Mouse (Mus musculus): ENCODE results near the gene Rfng. TPM values are rescaled to one million over a fixed set of nuclear protein-coding genes. Genes with fewer than 3 reads are reported as not detected.

Gene Rfng
- total RNA-seq, 2 experiments from 2014 or later, result 9.5 to 47.2 TPM

DNA sequence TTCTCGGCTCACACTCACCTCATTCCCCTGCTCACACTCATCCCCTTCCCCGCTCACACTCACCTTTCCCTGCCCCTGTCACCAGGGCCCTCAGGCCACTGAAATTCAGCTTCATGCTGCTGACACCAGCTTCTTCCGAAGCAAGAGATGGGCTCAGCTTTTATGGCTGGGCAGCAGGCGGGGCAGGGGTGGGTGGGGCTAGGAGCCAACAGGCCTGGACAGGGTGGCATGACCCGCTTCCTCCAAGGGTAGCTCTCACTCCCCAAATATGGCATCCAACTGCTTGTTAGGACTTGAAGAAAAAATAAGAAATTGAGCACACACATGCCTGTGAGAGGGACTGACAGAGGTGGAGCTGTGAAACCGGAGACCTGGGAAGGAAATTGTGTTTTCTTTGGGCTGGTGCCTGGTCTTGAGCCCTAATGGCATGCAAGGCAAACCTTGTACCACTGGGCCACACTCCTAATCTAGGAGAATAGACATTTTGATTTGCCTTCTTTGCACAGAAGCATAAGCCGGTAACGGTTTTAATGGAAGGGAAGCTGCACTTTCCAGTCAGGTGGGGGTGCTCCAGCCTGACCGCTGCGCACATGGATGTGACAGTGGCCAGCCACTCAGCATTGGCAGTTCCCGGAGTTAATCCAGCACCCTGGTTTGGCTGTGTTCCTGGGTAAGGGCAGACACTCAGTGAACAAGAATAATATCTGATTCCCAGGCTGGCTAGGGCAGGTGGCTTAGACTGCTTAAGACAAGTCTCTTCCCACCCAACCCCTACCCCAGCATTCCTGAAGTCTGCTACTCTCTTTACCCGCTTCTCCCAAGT is 51.9 kb downstream of the Rfng start, which contains the start of gene Cbr2:
Gene Cbr2, minus strand, starts transcription at position 257 of the 823 bp plus-strand sequence.
- no peak for ATAC-seq (replicated peaks; ENCODE audit: low FRiP score, low TSS enrichment, poor library complexity, severe bottlenecking)

DNA sequence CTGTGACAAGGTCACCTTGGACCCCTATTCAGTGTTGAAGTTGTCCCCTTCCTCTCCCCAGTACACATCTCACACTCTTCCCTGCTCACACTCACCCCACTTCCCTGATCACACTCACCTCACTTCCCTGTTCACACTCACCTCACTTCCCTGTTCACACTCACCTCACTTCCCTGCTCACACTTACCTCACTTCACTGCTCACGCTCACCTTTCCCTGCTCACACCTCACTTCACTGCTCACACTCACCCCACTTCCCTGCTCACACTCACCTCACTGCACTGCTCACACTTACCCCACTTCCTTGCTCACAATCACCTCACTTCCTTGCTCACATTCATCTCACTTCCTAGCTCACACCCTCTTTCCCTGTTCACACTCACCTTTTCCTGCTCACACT is 52.6 kb downstream of the Rfng start:
- no peak for ATAC-seq (replicated peaks; ENCODE audit: low FRiP score, low TSS enrichment, poor library complexity, severe bottlenecking)

Other genes with a start within 250 kb of the Rfng start
- 60.4 and 62.7 TPM in 2 replicates for gene Mcrip1, start 234.5 kb downstream of the Rfng start, total RNA-seq (2014; fragmentation: Nextera tagmentation)
- gene Mcrip1, start 234.5 kb downstream of the Rfng start, total RNA-seq (2017), result 18.5 and 18.8 TPM in 2 replicates
- not detected in 2 replicates for gene Ppp1r27, start 233.1 kb downstream of the Rfng start, total RNA-seq (2014; fragmentation: Nextera tagmentation)
- gene Ppp1r27, start 233.1 kb downstream of the Rfng start, total RNA-seq (2017), result not detected in 2 replicates
- 236 and 270 TPM in 2 replicates for gene P4hb, start 211.0 kb downstream of the Rfng start, total RNA-seq (2014; fragmentation: Nextera tagmentation)
- 334 and 373 TPM in 2 replicates for gene P4hb, start 211.0 kb downstream of the Rfng start, total RNA-seq (2017)
- 248 and 334 TPM in 2 replicates for gene Arhgdia, start 202.6 kb downstream of the Rfng start, total RNA-seq (2014; fragmentation: Nextera tagmentation)
- gene Arhgdia, start 202.6 kb downstream of the Rfng start, total RNA-seq (2017), result 96.3 and 154 TPM in 2 replicates
- gene Alyref, start 185.8 kb downstream of the Rfng start, total RNA-seq (2014; fragmentation: Nextera tagmentation), result 157 and 232 TPM in 2 replicates
- gene Alyref, start 185.8 kb downstream of the Rfng start, total RNA-seq (2017), result 208 and 278 TPM in 2 replicates
- 84.0 and 110 TPM in 2 replicates for gene Anapc11, start 185.8 kb downstream of the Rfng start, total RNA-seq (2014; fragmentation: Nextera tagmentation)
- 21.9 and 27.6 TPM in 2 replicates for gene Anapc11, start 185.8 kb downstream of the Rfng start, total RNA-seq (2017)
- 3.3 TPM in 1 of 2 replicates, not detected in the other for gene Npb, start 175.7 kb downstream of the Rfng start, total RNA-seq (2014; fragmentation: Nextera tagmentation)
- not detected in 2 replicates for gene Npb, start 175.7 kb downstream of the Rfng start, total RNA-seq (2017)
- gene Pcyt2, start 166.3 kb downstream of the Rfng start, total RNA-seq (2014; fragmentation: Nextera tagmentation), result 74.6 and 87.3 TPM in 2 replicates
- 28.5 and 29.6 TPM in 2 replicates for gene Pcyt2, start 166.3 kb downstream of the Rfng start, total RNA-seq (2017)
- 62.8 and 79.3 TPM in 2 replicates for gene Sirt7, start 159.0 kb downstream of the Rfng start, total RNA-seq (2014; fragmentation: Nextera tagmentation)
- 39.8 and 48.3 TPM in 2 replicates for gene Sirt7, start 159.0 kb downstream of the Rfng start, total RNA-seq (2017)
- gene Mafg, start 150.6 kb downstream of the Rfng start, total RNA-seq (2014; fragmentation: Nextera tagmentation), result 26.0 and 31.6 TPM in 2 replicates
- gene Mafg, start 150.6 kb downstream of the Rfng start, total RNA-seq (2017), result 11.7 and 12.2 TPM in 2 replicates
- gene Pycr1, start 140.4 kb downstream of the Rfng start, total RNA-seq (2014; fragmentation: Nextera tagmentation), result 0.13 and 1.1 TPM in 2 replicates
- 1.5 TPM in 1 of 2 replicates, not detected in the other for gene Pycr1, start 140.4 kb downstream of the Rfng start, total RNA-seq (2017)
- gene Myadml2, start 136.0 kb downstream of the Rfng start, total RNA-seq (2014; fragmentation: Nextera tagmentation), result 6.3 TPM in 1 of 2 replicates, not detected in the other
- gene Myadml2, start 136.0 kb downstream of the Rfng start, total RNA-seq (2017), result not detected in 2 replicates
- gene Notum, start 123.0 kb downstream of the Rfng start, total RNA-seq (2014; fragmentation: Nextera tagmentation), result not detected in 2 replicates
- gene Notum, start 123.0 kb downstream of the Rfng start, total RNA-seq (2017), result not detected in 2 replicates
- gene Aspscr1, start 111.2 kb downstream of the Rfng start, total RNA-seq (2014; fragmentation: Nextera tagmentation), result 79.5 and 108 TPM in 2 replicates
- gene Aspscr1, start 111.2 kb downstream of the Rfng start, total RNA-seq (2017), result 15.5 and 52.7 TPM in 2 replicates
- gene Cenpx, start 70.5 kb downstream of the Rfng start, total RNA-seq (2014; fragmentation: Nextera tagmentation), result 132 and 157 TPM in 2 replicates
- gene Cenpx, start 70.5 kb downstream of the Rfng start, total RNA-seq (2017), result 95.0 and 99.4 TPM in 2 replicates
- gene Lrrc45, start 70.3 kb downstream of the Rfng start, total RNA-seq (2014; fragmentation: Nextera tagmentation), result 25.3 and 34.4 TPM in 2 replicates
- 37.0 and 38.1 TPM in 2 replicates for gene Lrrc45, start 70.3 kb downstream of the Rfng start, total RNA-seq (2017)
- gene Rac3, start 62.7 kb downstream of the Rfng start, total RNA-seq (2014; fragmentation: Nextera tagmentation), result 1.6 and 2.9 TPM in 2 replicates
- not detected in 2 replicates for gene Rac3, start 62.7 kb downstream of the Rfng start, total RNA-seq (2017)
- 12.7 and 14.9 TPM in 2 replicates for gene Dcxr, start 56.9 kb downstream of the Rfng start, total RNA-seq (2014; fragmentation: Nextera tagmentation)
- gene Dcxr, start 56.9 kb downstream of the Rfng start, total RNA-seq (2017), result 6.2 and 10.2 TPM in 2 replicates
- not detected in 2 replicates for gene Cbr2, start 52.1 kb downstream of the Rfng start, total RNA-seq (2014; fragmentation: Nextera tagmentation)
- not detected in 2 replicates for gene Cbr2, start 52.1 kb downstream of the Rfng start, total RNA-seq (2017)
- gene Hmga1b, start 21.4 kb downstream of the Rfng start, total RNA-seq (2014; fragmentation: Nextera tagmentation), result 2.5 and 12.0 TPM in 2 replicates
- 8.7 and 10.9 TPM in 2 replicates for gene Hmga1b, start 21.4 kb downstream of the Rfng start, total RNA-seq (2017)
- gene Gps1, start 65 bp upstream of the Rfng start, total RNA-seq (2014; fragmentation: Nextera tagmentation), result 107 TPM in 2 replicates
- 103 and 119 TPM in 2 replicates for gene Gps1, start 65 bp upstream of the Rfng start, total RNA-seq (2017)
- 150 TPM in 2 replicates for gene Dus1l, start 12.2 kb upstream of the Rfng start, total RNA-seq (2014; fragmentation: Nextera tagmentation)
- gene Dus1l, start 12.2 kb upstream of the Rfng start, total RNA-seq (2017), result 68.4 and 87.6 TPM in 2 replicates
- 92.0 and 92.3 TPM in 2 replicates for gene Fasn, start 40.3 kb upstream of the Rfng start, total RNA-seq (2014; fragmentation: Nextera tagmentation)
- gene Fasn, start 40.3 kb upstream of the Rfng start, total RNA-seq (2017), result 27.2 and 34.0 TPM in 2 replicates
- 9.0 and 14.0 TPM in 2 replicates for gene Ccdc57, start 148.7 kb upstream of the Rfng start, total RNA-seq (2014; fragmentation: Nextera tagmentation)
- gene Ccdc57, start 148.7 kb upstream of the Rfng start, total RNA-seq (2017), result 6.4 and 6.8 TPM in 2 replicates
- gene Slc16a3, start 164.3 kb upstream of the Rfng start, total RNA-seq (2014; fragmentation: Nextera tagmentation), result 0.15 and 1.9 TPM in 2 replicates
- 2.1 and 3.2 TPM in 2 replicates for gene Slc16a3, start 164.3 kb upstream of the Rfng start, total RNA-seq (2017)
- 64.0 and 86.0 TPM in 2 replicates for gene Csnk1d, start 207.1 kb upstream of the Rfng start, total RNA-seq (2014; fragmentation: Nextera tagmentation)
- 109 and 132 TPM in 2 replicates for gene Csnk1d, start 207.1 kb upstream of the Rfng start, total RNA-seq (2017)

Data from megakaryocyte-erythroid progenitor cell, adult 5-6 weeks (primary cell).